Mouse (Mus musculus): ENCODE measurements around the gene Mtus2. TPM values are rescaled to one million over a fixed set of nuclear protein-coding genes. Genes with fewer than 3 reads are reported as not detected.

Mtus2 gene
- polyA plus RNA-seq, 1 experiment: 0.04 TPM

GRCm38 (mm10) chr5:148133448-148134060, 176.4 kb downstream of the Mtus2 start:
- H3K4me3 ChIP-seq (ENCODE audit: insufficient read depth, poor library complexity, severe bottlenecking): no peak overlapping the region
- no peaks in the 10 kb centered on the region for H3K79me3 ChIP-seq (ENCODE audit: low read depth)
- H3K79me2 ChIP-seq (ENCODE audit: control insufficient read depth, insufficient read depth): no peaks in the 10 kb centered on the region
- no peaks in the 10 kb centered on the region for H3K27me3 ChIP-seq (ENCODE audit: control insufficient read depth, insufficient read depth, insufficient read length)
- no peaks in the 10 kb centered on the region for H3K36me3 ChIP-seq (ENCODE audit: control insufficient read depth, insufficient read depth)
- H3ac ChIP-seq (ENCODE audit: control insufficient read depth, insufficient read length, low read depth): no peak overlapping the region
- no peak for TF ChIP-seq MAX (IDR thresholded peaks at IDR 0.05)
- no peak for TF ChIP-seq FOSL1 (IDR thresholded peaks at IDR 0.05; ENCODE audit: insufficient read depth, low read length, poor library complexity, severe bottlenecking)
- no peak for TF ChIP-seq MYOD1 (IDR thresholded peaks at IDR 0.05; ENCODE audit: control insufficient read depth, insufficient read length, low read depth)
- TF ChIP-seq MYOG (IDR thresholded peaks at IDR 0.05; ENCODE audit: control insufficient read depth, extremely low read depth, insufficient read length): no peak
- no peak for TF ChIP-seq USF1 (IDR thresholded peaks at IDR 0.05; ENCODE audit: low read depth)
- no peak for TF ChIP-seq CEBPB (IDR thresholded peaks at IDR 0.05; ENCODE audit: low read depth)
- TF ChIP-seq CTCF (IDR thresholded peaks at IDR 0.05; ENCODE audit: control insufficient read depth, insufficient read depth, insufficient read length): no peak

- no peaks in the 10 kb centered on the region for H3K79me2 ChIP-seq (ENCODE audit: control insufficient read depth, insufficient read depth)
- no peak overlapping the region for H3K4me3 ChIP-seq (ENCODE audit: insufficient read depth, poor library complexity, severe bottlenecking)
- no peaks in the 10 kb centered on the region for H3K79me3 ChIP-seq (ENCODE audit: low read depth)
- H3K36me3 ChIP-seq (ENCODE audit: control insufficient read depth, insufficient read depth): no peaks in the 10 kb centered on the region
- TF ChIP-seq CTCF (IDR thresholded peaks at IDR 0.05; ENCODE audit: control insufficient read depth, insufficient read depth, insufficient read length) (no peak), MYOG (IDR thresholded peaks at IDR 0.05; ENCODE audit: control insufficient read depth, extremely low read depth, insufficient read length) (no peak), USF1 (IDR thresholded peaks at IDR 0.05; ENCODE audit: low read depth) (no peak), MAX (IDR thresholded peaks at IDR 0.05) (no peak)
- H3K27me3 ChIP-seq (ENCODE audit: control insufficient read depth, insufficient read depth, insufficient read length): no peaks in the 10 kb centered on the region
- no peak overlapping the region for H3ac ChIP-seq (ENCODE audit: control insufficient read depth, insufficient read length, low read depth)
These were observed 184.5 kb downstream of the Mtus2 start for GRCm38 (mm10) chr5:148141662-148142061.

- H3ac ChIP-seq (ENCODE audit: control insufficient read depth, insufficient read length, low read depth): no peak overlapping the region
- TF ChIP-seq MYOG (IDR thresholded peaks at IDR 0.05; ENCODE audit: control insufficient read depth, extremely low read depth, insufficient read length): no peak
- TF ChIP-seq CEBPB (IDR thresholded peaks at IDR 0.05; ENCODE audit: low read depth): no peak
These were observed 189.2 kb downstream of the Mtus2 start for GRCm38 (mm10) chr5:148146200-148146823.

GRCm38 (mm10) chr5:148151894-148152599, 194.9 kb downstream of the Mtus2 start:
- H3K79me3 ChIP-seq (ENCODE audit: low read depth): no peaks in the 10 kb centered on the region
- H3K27me3 ChIP-seq (ENCODE audit: control insufficient read depth, insufficient read depth, insufficient read length): no peaks in the 10 kb centered on the region
- no peak for TF ChIP-seq MYOD1 (IDR thresholded peaks at IDR 0.05; ENCODE audit: control insufficient read depth, insufficient read length, low read depth)
- no peak for TF ChIP-seq FOSL1 (IDR thresholded peaks at IDR 0.05; ENCODE audit: insufficient read depth, low read length, poor library complexity, severe bottlenecking)
- no peak overlapping the region for H3K4me3 ChIP-seq (ENCODE audit: insufficient read depth, poor library complexity, severe bottlenecking)
- H3ac ChIP-seq (ENCODE audit: control insufficient read depth, insufficient read length, low read depth): no peak overlapping the region
- H3K79me2 ChIP-seq (ENCODE audit: control insufficient read depth, insufficient read depth): no peaks in the 10 kb centered on the region
- no peaks in the 10 kb centered on the region for H3K36me3 ChIP-seq (ENCODE audit: control insufficient read depth, insufficient read depth)

More at GRCm38 (mm10) chr5:148146200-148146823, 189.2 kb downstream of the Mtus2 start:
- no peaks in the 10 kb centered on the region for H3K79me2 ChIP-seq (ENCODE audit: control insufficient read depth, insufficient read depth)
- no peaks in the 10 kb centered on the region for H3K27me3 ChIP-seq (ENCODE audit: control insufficient read depth, insufficient read depth, insufficient read length)
- H3K36me3 ChIP-seq (ENCODE audit: control insufficient read depth, insufficient read depth): no peaks in the 10 kb centered on the region
- H3K4me3 ChIP-seq (ENCODE audit: insufficient read depth, poor library complexity, severe bottlenecking): no peak overlapping the region
- H3K79me3 ChIP-seq (ENCODE audit: low read depth): no peaks in the 10 kb centered on the region

GRCm38 (mm10) chr5:148152600-148153402, 195.7 kb downstream of the Mtus2 start:
- TF ChIP-seq MYOD1 (IDR thresholded peaks at IDR 0.05; ENCODE audit: control insufficient read depth, insufficient read length, low read depth) (no peak), MYOG (IDR thresholded peaks at IDR 0.05; ENCODE audit: control insufficient read depth, extremely low read depth, insufficient read length) (no peak), CEBPB (IDR thresholded peaks at IDR 0.05; ENCODE audit: low read depth) (no peak), CTCF (IDR thresholded peaks at IDR 0.05; ENCODE audit: control insufficient read depth, insufficient read depth, insufficient read length) (no peak), USF1 (IDR thresholded peaks at IDR 0.05; ENCODE audit: low read depth) (no peak), MAX (IDR thresholded peaks at IDR 0.05) (no peak), FOSL1 (IDR thresholded peaks at IDR 0.05; ENCODE audit: insufficient read depth, low read length, poor library complexity, severe bottlenecking) (no peak)
- H3K79me3 ChIP-seq (ENCODE audit: low read depth): no peaks in the 10 kb centered on the region
- no peaks in the 10 kb centered on the region for H3K79me2 ChIP-seq (ENCODE audit: control insufficient read depth, insufficient read depth)
- no peak overlapping the region for H3K4me3 ChIP-seq (ENCODE audit: insufficient read depth, poor library complexity, severe bottlenecking)
- no peak overlapping the region for H3ac ChIP-seq (ENCODE audit: control insufficient read depth, insufficient read length, low read depth)
- H3K27me3 ChIP-seq (ENCODE audit: control insufficient read depth, insufficient read depth, insufficient read length): no peaks in the 10 kb centered on the region
- no peaks in the 10 kb centered on the region for H3K36me3 ChIP-seq (ENCODE audit: control insufficient read depth, insufficient read depth)

All from C2C12 (cell line).